In genomic region chr3:152166099-152166423, GRCm38 (mm10) we compare ENCODE assay signal across 8 mouse cellular contexts. TPM values are rescaled to one million over a fixed set of nuclear protein-coding genes. Genes with fewer than 3 reads are reported as not detected.
DNase-seq lines count a peak whose midpoint lies in the region; ATAC-seq and TF ChIP-seq lines count a peak whose summit lies in the region.

Gipc2 (minus strand) TSS chr3:152166230.

- H3K27ac ChIP-seq in embryonic fibroblast, embryonic 13.5 days (ENCODE audit: insufficient read depth, low read length): no peak within 1 kb of the TSS
- H3K27ac ChIP-seq in intestine, embryonic 15.5 days: peak within 1 kb of the TSS; percentile 84
- H3K27ac ChIP-seq in neural tube, embryonic 12.5 days: no peak within 1 kb of the TSS

- no peaks in the 10 kb centered on the region for H3K27me3 ChIP-seq in intestine, embryonic 15.5 days (replicated peaks)
- H3K27me3 ChIP-seq in neural tube, embryonic 12.5 days (replicated peaks): peaks cover 14% of the 10 kb centered on the region

- no peak for DNase-seq in lung, adult 2 months
- DNase-seq in lung, postnatal 10 days: no peak
- no peak for DNase-seq in left cerebral cortex, postnatal 25 days (ENCODE audit: low spot score in 2 of 2)
- no peak for DNase-seq in ovary, postnatal 10 days (ENCODE audit: low spot score)
- no peak for DNase-seq in layer of hippocampus, adult 18-20 months (ENCODE audit: low spot score in 2 of 2)

- H3K4me2 ChIP-seq in intestine, embryonic 15.5 days (replicated peaks): peak within 1 kb of the TSS; percentile 72
- peak within 1 kb of the TSS; percentile 98 for H3K4me2 ChIP-seq in neural tube, embryonic 12.5 days (replicated peaks)

- intact Hi-C loops in left cerebral cortex, postnatal 25 days (cut with DNase I): no loop called here

- no peak for TF ChIP-seq CTCF in lung, adult 2 months (IDR thresholded peaks at IDR 0.05; ENCODE audit: insufficient read depth, low read length)
- TF ChIP-seq CTCF in embryonic fibroblast, embryonic 13.5 days (IDR thresholded peaks at IDR 0.05; ENCODE audit: borderline replicate concordance, insufficient read depth, low read length): no peak

- no peak for TF ChIP-seq POLR2A in lung, adult 2 months (IDR thresholded peaks at IDR 0.05; ENCODE audit: borderline replicate concordance, extremely low read depth, low read depth, low read length)
- no peak for TF ChIP-seq POLR2A in embryonic fibroblast, embryonic 13.5 days (IDR thresholded peaks at IDR 0.05; ENCODE audit: low read depth, low read length)

- no peaks in the 10 kb centered on the region for H3K9me3 ChIP-seq in intestine, embryonic 15.5 days
- no peaks in the 10 kb centered on the region for H3K9me3 ChIP-seq in neural tube, embryonic 12.5 days

- peak; percentile 59 for ATAC-seq in intestine, embryonic 15.5 days
- peak; percentile 48 for ATAC-seq in neural tube, embryonic 12.5 days (ENCODE audit: low FRiP score, low read depth)

- peak within 1 kb of the TSS; percentile 53 for H3K4me3 ChIP-seq in lung, adult 2 months (replicated peaks; ENCODE audit: extremely low read depth, low read depth, low read length)
- H3K4me3 ChIP-seq in embryonic fibroblast, embryonic 13.5 days (ENCODE audit: insufficient read depth, low read length): peak within 1 kb of the TSS; percentile 10
- peak within 1 kb of the TSS; percentile 49 for H3K4me3 ChIP-seq in intestine, embryonic 15.5 days (replicated peaks)
- H3K4me3 ChIP-seq in neural tube, embryonic 12.5 days: peak within 1 kb of the TSS; percentile 52

- peak within 1 kb of the TSS; percentile 50 for H3K9ac ChIP-seq in intestine, embryonic 15.5 days
- peak within 1 kb of the TSS; percentile 69 for H3K9ac ChIP-seq in neural tube, embryonic 12.5 days

- no peaks in the 10 kb centered on the region for H3K36me3 ChIP-seq in intestine, embryonic 15.5 days
- H3K36me3 ChIP-seq in neural tube, embryonic 12.5 days: no peaks in the 10 kb centered on the region

- 56% methylated on average over 10 of the region's 10 CpGs for WGBS in lung, adult 2 months
- WGBS in intestine, embryonic 15.5 days: 13% methylated on average over 10 of the region's 10 CpGs
- 7% methylated on average over 10 of the region's 10 CpGs for WGBS in neural tube, embryonic 12.5 days

- peaks cover 10% of the 10 kb centered on the region for H3K4me1 ChIP-seq in lung, adult 2 months (ENCODE audit: control insufficient read depth, insufficient read depth, low read length)
- peaks cover 5% of the 10 kb centered on the region; the same call in 1 of the 2 replicates for H3K4me1 ChIP-seq in embryonic fibroblast, embryonic 13.5 days (ENCODE audit: control insufficient read depth, insufficient read depth, low read length)
- peaks cover 16% of the 10 kb centered on the region; the same call in 1 of the 2 replicates for H3K4me1 ChIP-seq in intestine, embryonic 15.5 days (replicated peaks)
- H3K4me1 ChIP-seq in neural tube, embryonic 12.5 days: peaks cover 20% of the 10 kb centered on the region

RNA-seq across cellular contexts. Expression of gene Gipc2, which starts in this region (rescaled TPM):
- polyA plus RNA-seq in lung, adult 2 months (2012; rRNA removed): 20.1 and 36.6 TPM in 2 replicates
- polyA plus RNA-seq in embryonic fibroblast, embryonic 13.5 days (2011; ENCODE audit: insufficient read length, low read depth, missing spikeins): 1.9 and 3.9 TPM in 2 replicates
- polyA plus RNA-seq in intestine, embryonic 15.5 days (2015; fragmentation: Nextera tagmentation; extraction: Ambion mirVana): 171 and 172 TPM in 2 replicates
- 2.3 and 2.7 TPM in 2 replicates for polyA plus RNA-seq in neural tube, embryonic 12.5 days (2016; fragmentation: Nextera tagmentation; extraction: Ambion mirVana)
- 1 to 10 TPM; 1.8 to 5.8 TPM for total RNA-seq in left cerebral cortex, postnatal 25 days (2021)
- 1 to 10 TPM; 1.1 to 1.4 TPM for total RNA-seq in layer of hippocampus, adult 18-20 months (2021)
